Mouse (Mus musculus): ENCODE results near the gene Acbd6.

Acbd6 gene

GRCm38 (mm10) chr1:155724301-155724700, 166.4 kb downstream of the Acbd6 start:
- DNase-seq (ENCODE audit: low spot score in 2 of 2): no peak

- DNase-seq (ENCODE audit: low spot score in 2 of 2): no peak
Measured at GRCm38 (mm10) chr1:155725876-155726275, 168.0 kb downstream of the Acbd6 start.

- no peak for DNase-seq (ENCODE audit: low spot score in 2 of 2)
Measured at GRCm38 (mm10) chr1:155727830-155728229, 169.9 kb downstream of the Acbd6 start.

GRCm38 (mm10) chr1:155729113-155729795, 171.3 kb downstream of the Acbd6 start:
- no peak for DNase-seq (ENCODE audit: low spot score in 2 of 2)

GRCm38 (mm10) chr1:155731156-155731555, 173.2 kb downstream of the Acbd6 start:
- DNase-seq (ENCODE audit: low spot score in 2 of 2): no peak

GRCm38 (mm10) chr1:155736096-155736825, 178.3 kb downstream of the Acbd6 start:
- DNase-seq (ENCODE audit: low spot score in 2 of 2): no peak

GRCm38 (mm10) chr1:155737017-155737808, 179.3 kb downstream of the Acbd6 start:
- DNase-seq (ENCODE audit: low spot score in 2 of 2): no peak

- DNase-seq (ENCODE audit: low spot score in 2 of 2): no peak
Measured at GRCm38 (mm10) chr1:155737809-155738383, 180.0 kb downstream of the Acbd6 start.

All from frontal cortex, postnatal 25 days (tissue).